Mouse (Mus musculus) neural tube, embryonic 13.5 days (tissue): ENCODE data around the gene Zfand6. TPM values are rescaled to one million over a fixed set of nuclear protein-coding genes. Genes with fewer than 3 reads are reported as not detected.

Source experiments
- ATAC-seq: fragments of 200-750 bp; cut with Nextera tagmentation; 2 replicates; pipeline ENCODE4 v1.8.0; 2017; ENCODE audit warnings: low read depth, mild to moderate bottlenecking, moderate TSS enrichment, moderate library complexity
- H3K27ac ChIP-seq: fragments of 300-500 bp; sonication (generic); replicated peaks from 2 replicates; pipeline ENCODE4 v1.5.1; 2015; ENCODE audit warnings: moderate library complexity, mild to moderate bottlenecking, inconsistent platforms
- H3K27me3 ChIP-seq: fragments of 300-500 bp; sonication (generic); 2 replicates; pipeline ENCODE4 v1.6.1; 2015; ENCODE audit warnings: mild to moderate bottlenecking, inconsistent platforms
- H3K36me3 ChIP-seq: fragments of 300-500 bp; sonication (generic); 2 replicates; pipeline ENCODE4 v1.6.1; 2015; ENCODE audit warnings: mild to moderate bottlenecking, inconsistent platforms
- H3K4me1 ChIP-seq: fragments of 300-500 bp; sonication (generic); replicated peaks from 2 replicates; pipeline ENCODE4 v1.6.1; 2015; ENCODE audit warnings: inconsistent platforms
- H3K4me2 ChIP-seq: fragments of 300-500 bp; sonication (generic); 2 replicates; pipeline ENCODE4 v1.6.1; 2015; ENCODE audit warnings: inconsistent platforms, mild to moderate bottlenecking, moderate library complexity
- H3K4me3 ChIP-seq: fragments of 300-500 bp; sonication (generic); 2 replicates; pipeline ENCODE4 v1.5.1; 2015; ENCODE audit warnings: mild to moderate bottlenecking, inconsistent platforms
- H3K9ac ChIP-seq: fragments of 300-500 bp; sonication (generic); 2 replicates; pipeline ENCODE4 v1.6.1; 2015; ENCODE audit warnings: moderate library complexity, mild to moderate bottlenecking, inconsistent platforms
- H3K9me3 ChIP-seq: fragments of 300-500 bp; sonication (generic); 2 replicates; pipeline ENCODE4 v1.6.1; 2016; ENCODE audit warnings: inconsistent platforms
- WGBS: fragments of 180-500 bp; shearing (Covaris S2); methylation state at CpG from one replicate; pipeline ENCODE4 v1.1.7; 2015; 5-methylcytosine and 5-hydroxymethylcytosine counted together
- polyA plus RNA-seq: library from polyadenylated mRNA; unstranded; fragments of >200 nt; fragmentation: Nextera tagmentation; extraction: Ambion mirVana; gene quantifications from 2 replicates; pipeline ENCODE4 v1.2.1, GENCODE M21; 2015

Zfand6 gene
- polyA plus RNA-seq, 1 experiment from 2014 or later = 227 TPM

GRCm38 (mm10) chr7:84643270-84643998, 46.3 kb downstream of the Zfand6 start:
- Histone ChIP-seq H3K9ac (no peak overlapping the region), H3K27me3 (no peaks in the 10 kb centered on the region), H3K4me2 (no peak overlapping the region), H3K36me3 (no peaks in the 10 kb centered on the region), H3K9me3 (no peaks in the 10 kb centered on the region), H3K27ac (no peak overlapping the region), H3K4me1 (0 out of 2 replicates have a peak, but pooled peaks cover 6% of the 10 kb centered on the region), H3K4me3 (no peak overlapping the region)
- no peak for ATAC-seq
- WGBS = 94% methylated on average over 6 of the region's 6 CpGs

GRCm38 (mm10) chr7:84642159-84642928, 47.4 kb downstream of the Zfand6 start:
- Histone ChIP-seq H3K4me2 (no peak overlapping the region), H3K27ac (no peak overlapping the region), H3K9me3 (no peaks in the 10 kb centered on the region), H3K27me3 (no peaks in the 10 kb centered on the region), H3K9ac (no peak overlapping the region), H3K4me1 (0 out of 2 replicates have a peak, but pooled peaks cover 6% of the 10 kb centered on the region), H3K36me3 (no peaks in the 10 kb centered on the region), H3K4me3 (no peak overlapping the region)
- 84% methylated on average over 6 of the region's 6 CpGs for WGBS
- no peak for ATAC-seq

- no peaks in the 10 kb centered on the region for H3K4me1 ChIP-seq
- no peak overlapping the region for H3K9ac ChIP-seq
- H3K4me2 ChIP-seq = no peak overlapping the region
- no peak overlapping the region for H3K27ac ChIP-seq
- 0 out of 2 replicates have a peak, but pooled peaks cover 3% of the 10 kb centered on the region for H3K36me3 ChIP-seq
- no peak for ATAC-seq
- H3K4me3 ChIP-seq = no peak overlapping the region
- no peaks in the 10 kb centered on the region for H3K9me3 ChIP-seq
- H3K27me3 ChIP-seq = no peaks in the 10 kb centered on the region
Observed at GRCm38 (mm10) chr7:84636939-84637338, 52.8 kb downstream of the Zfand6 start.

- Histone ChIP-seq H3K4me2 (no peak overlapping the region), H3K4me1 (no peaks in the 10 kb centered on the region), H3K27me3 (no peaks in the 10 kb centered on the region), H3K4me3 (no peak overlapping the region), H3K9me3 (no peaks in the 10 kb centered on the region), H3K9ac (no peak overlapping the region), H3K27ac (no peak overlapping the region), H3K36me3 (peaks cover 26% of the 10 kb centered on the region)
- ATAC-seq = no peak
- 95% methylated on average over 3 of the region's 3 CpGs for WGBS
Observed at GRCm38 (mm10) chr7:84631878-84632277, 57.9 kb downstream of the Zfand6 start.

- Histone ChIP-seq H3K9ac (no peak overlapping the region), H3K36me3 (peaks cover 34% of the 10 kb centered on the region), H3K4me2 (no peak overlapping the region), H3K27ac (no peak overlapping the region), H3K4me1 (no peaks in the 10 kb centered on the region), H3K4me3 (no peak overlapping the region), H3K9me3 (no peaks in the 10 kb centered on the region), H3K27me3 (no peaks in the 10 kb centered on the region)
- 96% methylated on average over 4 of the region's 4 CpGs for WGBS
- ATAC-seq = no peak
Observed at GRCm38 (mm10) chr7:84623718-84624117, 66.0 kb downstream of the Zfand6 start.

DNA sequence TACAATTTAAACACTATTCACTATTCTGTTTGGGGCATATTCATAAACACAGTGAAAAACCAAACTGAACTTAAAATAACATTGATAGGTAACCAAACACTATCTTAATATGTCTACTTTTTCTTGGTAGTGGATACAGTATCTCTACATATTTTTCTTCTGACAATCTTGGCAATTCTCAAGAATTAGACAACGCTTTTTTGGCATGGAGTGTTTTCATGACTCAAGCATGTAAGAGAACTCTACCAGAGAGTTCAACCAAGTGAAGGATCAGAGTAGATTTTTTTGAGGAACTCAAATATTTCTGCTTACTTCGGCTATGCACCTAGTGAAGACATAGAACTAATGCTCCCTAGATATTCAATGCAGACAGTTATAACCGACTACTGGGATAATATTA, 68.8 kb downstream of the Zfand6 start:
- Histone ChIP-seq H3K27me3 (no peaks in the 10 kb centered on the region), H3K36me3 (peaks cover 47% of the 10 kb centered on the region), H3K9ac (no peak overlapping the region), H3K4me2 (no peak overlapping the region), H3K9me3 (no peaks in the 10 kb centered on the region), H3K4me3 (no peak overlapping the region), H3K4me1 (no peaks in the 10 kb centered on the region), H3K27ac (no peak overlapping the region)
- 94% methylated on average over 3 of the region's 3 CpGs for WGBS
- no peak for ATAC-seq

- Histone ChIP-seq H3K4me2 (no peak overlapping the region), H3K9me3 (no peaks in the 10 kb centered on the region), H3K27ac (no peak overlapping the region), H3K4me3 (no peak overlapping the region), H3K27me3 (no peaks in the 10 kb centered on the region), H3K4me1 (no peaks in the 10 kb centered on the region), H3K9ac (no peak overlapping the region), H3K36me3 (peaks cover 33% of the 10 kb centered on the region)
- ATAC-seq = no peak
- WGBS = 95% methylated on average over 2 of the region's 2 CpGs
Observed at GRCm38 (mm10) chr7:84618951-84619350, 70.8 kb downstream of the Zfand6 start.

GRCm38 (mm10) chr7:84612445-84612844, 77.3 kb downstream of the Zfand6 start:
- no peak for ATAC-seq
- Histone ChIP-seq H3K9ac (no peak overlapping the region), H3K4me2 (no peak overlapping the region), H3K4me3 (no peak overlapping the region), H3K27ac (no peak overlapping the region), H3K27me3 (no peaks in the 10 kb centered on the region), H3K4me1 (no peaks in the 10 kb centered on the region), H3K9me3 (no peaks in the 10 kb centered on the region), H3K36me3 (peaks cover 7% of the 10 kb centered on the region)
- 92% methylated on average over 4 of the region's 4 CpGs for WGBS

DNA sequence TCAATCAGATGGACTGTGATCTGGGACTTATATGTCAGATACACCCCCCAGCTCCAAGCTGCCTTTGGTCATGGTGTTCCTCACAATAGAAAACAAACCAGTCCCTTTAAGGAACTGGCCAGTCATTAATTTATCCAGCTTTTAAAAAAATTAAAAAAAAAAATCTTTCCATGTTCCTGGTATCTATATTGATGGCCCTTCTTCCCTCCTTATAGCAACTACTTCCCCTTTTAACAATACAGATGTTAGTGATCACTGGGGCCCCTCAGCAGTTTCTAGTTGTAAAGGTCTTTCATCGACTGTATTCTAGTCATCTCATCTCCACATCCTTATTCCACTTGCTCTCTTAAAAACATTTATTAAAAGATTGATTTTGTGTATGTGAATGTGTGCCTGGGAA, 78.2 kb downstream of the Zfand6 start:
- Histone ChIP-seq H3K4me3 (no peak overlapping the region), H3K4me2 (no peak overlapping the region), H3K4me1 (no peaks in the 10 kb centered on the region), H3K9ac (no peak overlapping the region), H3K27ac (no peak overlapping the region), H3K36me3 (no peaks in the 10 kb centered on the region; the same call in 1 of the 2 replicates), H3K9me3 (no peaks in the 10 kb centered on the region), H3K27me3 (no peaks in the 10 kb centered on the region)
- no peak for ATAC-seq
- WGBS = 93% methylated on average over 1 of the region's 1 CpGs

- Histone ChIP-seq H3K9me3 (no peaks in the 10 kb centered on the region), H3K27ac (no peak within 1 kb of the TSS), H3K27me3 (no peaks in the 10 kb centered on the region; the same call in 1 of the 2 replicates), H3K4me1 (peaks cover 11% of the 10 kb centered on the region), H3K4me2 (peak within 1 kb of the TSS; percentile 96), H3K4me3 (peak within 1 kb of the TSS; percentile 54), H3K9ac (peak within 1 kb of the TSS; percentile 76), H3K36me3 (no peaks in the 10 kb centered on the region)
- peak; percentile 57 for ATAC-seq
- WGBS = 2% methylated on average over 10 of the region's 10 CpGs
Observed at GRCm38 (mm10) chr7:84606293-84606749, 83.4 kb downstream of the Zfand6 start, which contains the start of gene Fah. Gene Fah (minus strand): TSS chr7:84606722.

DNA sequence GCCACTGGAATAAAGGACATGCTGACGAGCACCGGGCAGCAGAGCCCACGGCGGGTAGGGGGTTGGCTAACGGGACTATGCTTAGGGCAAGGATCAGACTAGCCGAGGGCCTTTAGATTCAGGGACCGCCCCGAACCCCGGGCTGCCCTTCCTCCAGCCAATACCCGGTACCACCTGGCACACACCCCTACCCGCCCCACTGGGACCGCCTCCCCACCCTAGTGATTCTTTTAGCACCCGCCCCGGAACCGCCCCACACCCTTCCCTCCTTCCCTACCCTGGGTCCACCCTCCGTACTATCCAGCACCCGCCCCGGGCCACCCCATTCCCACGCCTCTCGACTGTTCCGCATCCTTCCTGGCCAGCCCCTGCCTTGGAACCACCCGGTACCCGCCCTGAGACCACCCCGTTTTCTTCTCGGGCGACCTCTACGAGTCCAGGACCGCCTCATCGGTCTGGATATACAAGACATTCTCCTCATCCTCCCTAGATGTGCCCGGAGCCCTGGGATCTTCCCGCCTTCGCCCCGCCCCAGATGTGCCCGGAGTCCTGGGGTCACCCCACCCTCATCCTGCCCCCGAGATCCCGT, 84.0 kb downstream of the Zfand6 start:
- WGBS = under 1% methylated on average over 36 of the region's 36 CpGs
- Histone ChIP-seq H3K27me3 (no peaks in the 10 kb centered on the region; the same call in 1 of the 2 replicates), H3K9me3 (no peaks in the 10 kb centered on the region), H3K27ac (no peak overlapping the region), H3K36me3 (no peaks in the 10 kb centered on the region), H3K4me1 (peaks cover 11% of the 10 kb centered on the region), H3K9ac (peak overlapping the region; percentile 76), H3K4me3 (peak overlapping the region; percentile 54), H3K4me2 (peak overlapping the region; percentile 96)
- ATAC-seq = peak; percentile 87
